Mouse (Mus musculus) heart, embryonic 14.5 days (tissue): ENCODE results near the gene Odf3l1. TPM values are rescaled to one million over a fixed set of nuclear protein-coding genes. Genes with fewer than 3 reads are reported as not detected.

Source experiments
- ATAC-seq: fragments of 200-750 bp; cut with Nextera tagmentation; 2 replicates; pipeline ENCODE4 v1.8.0; 2017; ENCODE audit warnings: low read depth, moderate TSS enrichment; ENCODE audit not compliant: insufficient number of reproducible peaks, insufficient read depth, low FRiP score
- H3K27ac ChIP-seq, 2 experiments: fragments of 200-500 bp in 1 of 2; fragments of 300-500 bp in 1 of 2; sonication (generic) in 1 of 2; replicated peaks in 1 of 2; 2 replicates each; pipeline ENCODE4 v1.5.1; 2012 to 2014; ENCODE audit warnings: low read depth in 2 of 2, low read length in 2 of 2, control low read depth in 1 of 2, mild to moderate bottlenecking in 1 of 2, mixed read lengths in 1 of 2; ENCODE audit not compliant: control insufficient read depth in 1 of 2, insufficient read depth in 1 of 2
- H3K27me3 ChIP-seq: fragments of 300-500 bp; sonication (generic); 2 replicates; pipeline ENCODE4 v1.6.1; 2014; ENCODE audit warnings: mild to moderate bottlenecking, low read length, control low read depth; ENCODE audit not compliant: control insufficient read depth, insufficient read depth
- H3K36me3 ChIP-seq: fragments of 300-500 bp; sonication (generic); 2 replicates; pipeline ENCODE4 v1.6.1; 2014; ENCODE audit warnings: mild to moderate bottlenecking, control low read depth, low read length, mixed read lengths; ENCODE audit not compliant: control insufficient read depth, insufficient read depth
- H3K4me1 ChIP-seq, 2 experiments: fragments of 200-500 bp in 1 of 2; fragments of 300-500 bp in 1 of 2; sonication (generic) in 1 of 2; 2 replicates each; pipeline ENCODE4 v1.6.1; 2012 to 2014; ENCODE audit warnings: low read length in 2 of 2, control low read depth in 1 of 2, mixed read lengths in 1 of 2; ENCODE audit not compliant: control insufficient read depth in 2 of 2, insufficient read depth in 2 of 2
- H3K4me2 ChIP-seq: fragments of 300-500 bp; sonication (generic); 2 replicates; pipeline ENCODE4 v1.6.1; 2014; ENCODE audit warnings: mild to moderate bottlenecking, low read length
- H3K4me3 ChIP-seq, 2 experiments: fragments of 200-500 bp in 1 of 2; fragments of 300-500 bp in 1 of 2; sonication (generic) in 1 of 2; 2 replicates each; pipeline ENCODE4 v1.5.1; 2012 to 2014; ENCODE audit warnings: low read length in 2 of 2, mild to moderate bottlenecking in 2 of 2, control low read depth in 1 of 2, low read depth in 1 of 2, moderate library complexity in 1 of 2; ENCODE audit not compliant: control insufficient read depth in 1 of 2, insufficient read depth in 1 of 2
- H3K9ac ChIP-seq: fragments of 300-500 bp; sonication (generic); 2 replicates; pipeline ENCODE4 v1.6.1; 2014; ENCODE audit warnings: mild to moderate bottlenecking, low read length
- H3K9me3 ChIP-seq: fragments of 300-500 bp; sonication (generic); 2 replicates; pipeline ENCODE4 v1.6.1; 2016; ENCODE audit warnings: low read length, control low read depth; ENCODE audit not compliant: control insufficient read depth
- WGBS: fragments of 180-500 bp; shearing (Covaris S2); extraction: QIAGEN DNeasy Blood & Tissue Kit; methylation state at CpG from one replicate; pipeline ENCODE4 v1.1.7; 2014; 5-methylcytosine and 5-hydroxymethylcytosine counted together
- polyA plus RNA-seq: library from polyadenylated mRNA; unstranded; fragments of >200 nt; fragmentation: Nextera tagmentation; extraction: Ambion mirVana; gene quantifications from 2 replicates; pipeline ENCODE4 v1.2.1, GENCODE M21; 2014

Gene Odf3l1
- polyA plus RNA-seq, 1 experiment from 2014 or later = 0.72 TPM

DNA sequence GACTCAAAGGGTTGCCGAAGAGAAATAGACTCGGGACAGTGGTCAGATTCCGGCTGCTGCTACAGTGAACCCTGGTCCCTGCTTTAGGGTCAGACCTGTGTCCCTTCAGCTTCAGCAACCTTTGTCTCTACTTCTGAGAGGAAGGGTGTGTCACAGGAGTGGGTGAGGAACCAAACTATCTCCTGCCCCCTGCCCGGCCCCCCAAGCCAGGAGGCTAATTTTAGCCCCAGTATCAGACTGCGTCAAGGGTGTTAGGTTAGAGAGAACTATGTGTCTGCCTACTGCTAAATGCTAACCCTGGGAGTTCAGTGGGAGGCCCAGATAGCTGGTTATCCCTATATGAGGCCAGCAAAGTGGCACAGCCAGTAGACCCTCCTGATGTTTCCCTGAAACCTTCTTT, 29.3 kb downstream of the Odf3l1 start:
- H3K4me1 ChIP-seq = peaks cover 33 to 40% of the 10 kb centered on the region in 2 experiments
- peak overlapping the region; percentile 56 to 71 for H3K27ac ChIP-seq
- no peak overlapping the region for H3K9ac ChIP-seq
- no peak overlapping the region for H3K4me3 ChIP-seq
- no peak for ATAC-seq
- WGBS = 22% methylated on average over 5 of the region's 5 CpGs
- no peaks in the 10 kb centered on the region for H3K36me3 ChIP-seq
- H3K27me3 ChIP-seq = no peaks in the 10 kb centered on the region
- no peaks in the 10 kb centered on the region for H3K9me3 ChIP-seq
- H3K4me2 ChIP-seq = peak overlapping the region; percentile 5; the same call in 1 of the 2 replicates

DNA sequence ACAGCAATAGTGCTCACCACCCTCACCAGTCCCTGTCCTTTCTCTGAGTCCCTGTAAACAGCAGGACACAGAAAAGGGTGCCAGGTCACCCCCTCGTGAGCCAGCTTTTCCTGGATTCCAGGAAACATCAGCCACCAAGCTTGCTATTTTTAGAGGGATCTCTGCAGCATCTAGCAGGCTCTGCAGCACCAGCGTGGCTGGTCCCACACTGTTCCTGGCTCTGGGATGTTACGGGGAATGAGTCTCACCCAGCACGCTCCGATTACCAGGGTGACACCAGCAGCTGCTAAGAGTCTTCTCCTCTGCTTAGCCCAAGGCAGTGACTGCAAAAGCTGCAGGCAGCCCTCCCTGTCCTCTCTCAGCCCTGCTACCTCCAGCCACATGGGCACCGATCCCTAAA, 31.6 kb downstream of the Odf3l1 start:
- Histone ChIP-seq H3K4me2 (peak overlapping the region; percentile 40), H3K4me3 (no peak overlapping the region)

DNA sequence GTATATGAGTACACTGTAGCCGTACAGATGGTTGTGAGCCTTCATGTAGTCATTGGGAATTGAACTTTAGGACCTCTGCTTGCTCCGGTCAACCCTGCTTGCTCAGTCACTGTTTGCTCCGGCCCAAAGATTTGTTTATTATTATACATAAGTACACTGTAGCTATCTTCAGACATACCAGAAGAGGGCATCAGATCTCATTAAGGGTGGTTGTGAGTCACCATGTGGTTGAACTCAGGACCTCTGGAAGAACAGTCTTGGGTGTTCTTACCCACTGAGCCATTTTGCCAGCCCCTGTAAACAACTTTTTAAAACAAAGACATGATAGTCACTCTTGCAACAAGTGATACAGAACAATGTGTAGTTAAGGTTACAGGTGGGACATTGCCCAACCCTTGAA, 32.6 kb downstream of the Odf3l1 start:
- H3K9ac ChIP-seq = no peak overlapping the region
- H3K27me3 ChIP-seq = no peaks in the 10 kb centered on the region; the same call in 1 of the 2 replicates
- H3K36me3 ChIP-seq = no peaks in the 10 kb centered on the region
- no peak overlapping the region for H3K4me2 ChIP-seq
- H3K27ac ChIP-seq = no peak overlapping the region
- H3K9me3 ChIP-seq = no peaks in the 10 kb centered on the region
- H3K4me3 ChIP-seq = no peak overlapping the region
- 81% methylated on average over 3 of the region's 3 CpGs for WGBS
- H3K4me1 ChIP-seq = peaks cover 25 to 32% of the 10 kb centered on the region in 2 experiments
- ATAC-seq = no peak

More for the DNA sequence above, 31.6 kb downstream of the Odf3l1 start:
- Histone ChIP-seq H3K36me3 (no peaks in the 10 kb centered on the region), H3K9ac (no peak overlapping the region; the same call in none of the 2 replicates), H3K27ac (peak overlapping the region; percentile 29 to 30), H3K27me3 (no peaks in the 10 kb centered on the region), H3K9me3 (no peaks in the 10 kb centered on the region), H3K4me1 (peaks cover 25 to 32% of the 10 kb centered on the region in 2 experiments)
- no peak for ATAC-seq
- 5% methylated on average over 6 of the region's 6 CpGs for WGBS

DNA sequence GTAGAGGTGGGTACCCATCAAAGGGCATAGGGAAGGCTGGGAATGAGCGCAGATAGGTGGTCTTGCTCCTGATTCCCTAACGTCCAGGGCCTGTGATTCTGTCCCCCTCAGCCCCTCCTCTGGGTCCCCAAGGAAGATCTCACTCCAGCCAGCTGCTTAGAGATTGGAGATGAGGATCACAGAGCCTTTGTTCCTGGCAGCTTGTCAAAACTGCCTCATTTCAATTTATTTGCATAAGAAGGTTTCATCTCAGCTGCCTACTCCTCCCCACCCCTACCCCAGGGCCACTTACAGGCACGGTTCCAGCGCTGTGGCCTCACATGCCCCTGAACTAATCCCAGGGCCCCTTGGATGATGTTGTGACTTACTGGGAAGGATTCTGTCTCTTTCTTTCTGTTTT, 34.3 kb downstream of the Odf3l1 start:
- H3K9ac ChIP-seq = no peak overlapping the region
- H3K27ac ChIP-seq = no peak overlapping the region
- no peaks in the 10 kb centered on the region for H3K9me3 ChIP-seq
- peaks cover 9% of the 10 kb centered on the region; the same call in 1 of the 2 replicates for H3K27me3 ChIP-seq
- WGBS = 45% methylated on average over 4 of the region's 4 CpGs
- no peak overlapping the region for H3K4me3 ChIP-seq
- H3K36me3 ChIP-seq = no peaks in the 10 kb centered on the region
- ATAC-seq = no peak
- H3K4me1 ChIP-seq = peaks cover 23 to 29% of the 10 kb centered on the region in 2 experiments
- no peak overlapping the region for H3K4me2 ChIP-seq

DNA sequence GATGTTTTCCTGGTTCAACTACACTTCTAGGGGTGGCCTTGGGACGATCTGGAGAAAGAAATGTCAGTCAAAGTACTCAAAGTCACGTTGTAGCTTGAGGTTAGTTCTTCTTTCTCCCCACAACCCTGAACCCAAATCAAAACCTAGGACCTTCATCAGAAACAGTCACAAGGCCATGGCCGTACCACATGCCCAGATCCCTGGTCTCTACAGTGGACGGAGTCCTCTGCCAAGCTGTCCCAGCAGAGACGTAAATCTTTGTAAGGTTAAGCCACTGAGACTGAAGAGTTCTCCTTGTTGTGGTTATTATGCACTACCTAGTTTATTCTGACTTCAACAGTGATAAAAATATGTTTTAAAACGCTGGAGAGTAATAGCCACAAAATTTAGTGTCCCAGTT, 35.6 kb downstream of the Odf3l1 start:
- WGBS = 87% methylated on average over 6 of the region's 6 CpGs
- peaks cover 14% of the 10 kb centered on the region for H3K27me3 ChIP-seq

DNA sequence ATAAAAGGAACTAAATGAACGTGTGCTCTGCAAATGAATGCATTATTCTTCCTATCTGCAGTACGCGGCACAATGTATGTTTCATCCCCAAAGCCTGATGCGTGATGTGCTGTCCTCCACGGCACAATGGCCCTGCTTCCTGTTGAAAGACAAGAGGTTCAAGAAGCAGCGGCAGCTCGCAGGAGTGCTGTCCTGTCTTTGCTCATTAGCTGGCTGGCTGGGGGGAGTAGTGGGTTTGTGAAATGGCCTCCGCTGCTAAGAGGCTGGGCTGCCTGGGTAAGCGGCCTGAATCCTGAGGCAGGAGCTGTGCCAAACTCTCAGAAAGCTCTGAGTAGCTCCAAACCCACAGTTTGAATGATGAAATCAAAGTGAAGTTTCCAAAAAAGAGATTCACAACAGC, 36.3 kb downstream of the Odf3l1 start:
- Histone ChIP-seq H3K36me3 (no peaks in the 10 kb centered on the region), H3K9me3 (no peaks in the 10 kb centered on the region), H3K4me3 (no peak overlapping the region), H3K27ac (no peak overlapping the region), H3K9ac (no peak overlapping the region), H3K4me1 (peaks cover 15% of the 10 kb centered on the region in 2 experiments), H3K27me3 (peaks cover 14% of the 10 kb centered on the region), H3K4me2 (no peak overlapping the region)
- WGBS = 25% methylated on average over 9 of the region's 9 CpGs
- ATAC-seq = no peak

More for the DNA sequence above, 35.6 kb downstream of the Odf3l1 start:
- Histone ChIP-seq H3K9ac (no peak overlapping the region), H3K4me2 (no peak overlapping the region), H3K4me1 (peaks cover 18 to 21% of the 10 kb centered on the region in 2 experiments), H3K9me3 (no peaks in the 10 kb centered on the region), H3K27ac (no peak overlapping the region), H3K4me3 (no peak overlapping the region), H3K36me3 (no peaks in the 10 kb centered on the region)
- ATAC-seq = no peak

DNA sequence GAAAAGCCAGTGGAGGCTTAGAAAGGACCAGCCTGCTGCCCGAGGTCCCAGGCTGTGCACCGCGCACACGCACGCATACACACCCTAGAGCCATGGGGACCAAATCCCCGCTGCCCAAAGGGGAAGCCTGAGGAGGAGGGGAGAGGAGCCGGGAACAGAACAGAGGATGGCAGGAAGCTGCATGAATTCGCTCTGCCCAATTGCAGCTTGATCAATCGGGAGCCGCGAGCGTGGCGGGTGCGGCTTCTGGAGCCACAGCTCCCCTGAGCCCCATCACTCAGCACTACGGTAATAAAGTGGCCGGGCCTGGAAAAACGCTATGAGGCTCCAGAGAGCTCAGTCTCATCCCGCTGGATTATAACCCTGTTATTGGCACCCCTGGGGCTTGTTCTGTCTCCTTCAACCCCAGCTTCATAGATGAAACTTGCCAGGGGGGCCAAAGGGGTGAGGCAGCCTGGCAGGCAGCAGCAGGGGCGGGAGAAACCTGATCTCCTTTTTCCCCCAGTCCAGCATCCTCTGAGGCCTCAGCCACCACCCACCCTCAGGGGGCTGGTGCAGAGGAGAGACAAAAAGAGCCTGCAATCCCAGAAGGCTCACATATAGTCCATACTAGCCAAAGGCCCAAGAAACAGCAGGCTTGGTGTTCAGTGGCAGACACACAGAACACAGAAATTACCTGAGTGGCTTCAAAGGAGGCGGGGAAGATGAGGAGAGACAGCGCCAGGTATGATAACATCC, 38.8 kb downstream of the Odf3l1 start:
- Histone ChIP-seq H3K4me3 (peak overlapping the region; percentile 12 to 20; a peak in 3 of 4 replicates), H3K27me3 (peaks cover 14% of the 10 kb centered on the region), H3K9me3 (no peaks in the 10 kb centered on the region), H3K4me1 (peaks cover 5 to 6% of the 10 kb centered on the region in 2 experiments; a peak in 2 of 4 replicates), H3K9ac (no peak overlapping the region), H3K27ac (no peak overlapping the region), H3K4me2 (peak overlapping the region; percentile 58), H3K36me3 (no peaks in the 10 kb centered on the region)
- ATAC-seq = no peak
- WGBS = 17% methylated on average over 21 of the region's 21 CpGs
